Mouse (Mus musculus): ENCODE measurements around the gene Wiz. TPM values are rescaled to one million over a fixed set of nuclear protein-coding genes. Genes with fewer than 3 reads are reported as not detected.

Gene Wiz
- total and polyA plus RNA-seq, 3 experiments, result 1.2 to 25.4 (median 4.4) TPM

DNA sequence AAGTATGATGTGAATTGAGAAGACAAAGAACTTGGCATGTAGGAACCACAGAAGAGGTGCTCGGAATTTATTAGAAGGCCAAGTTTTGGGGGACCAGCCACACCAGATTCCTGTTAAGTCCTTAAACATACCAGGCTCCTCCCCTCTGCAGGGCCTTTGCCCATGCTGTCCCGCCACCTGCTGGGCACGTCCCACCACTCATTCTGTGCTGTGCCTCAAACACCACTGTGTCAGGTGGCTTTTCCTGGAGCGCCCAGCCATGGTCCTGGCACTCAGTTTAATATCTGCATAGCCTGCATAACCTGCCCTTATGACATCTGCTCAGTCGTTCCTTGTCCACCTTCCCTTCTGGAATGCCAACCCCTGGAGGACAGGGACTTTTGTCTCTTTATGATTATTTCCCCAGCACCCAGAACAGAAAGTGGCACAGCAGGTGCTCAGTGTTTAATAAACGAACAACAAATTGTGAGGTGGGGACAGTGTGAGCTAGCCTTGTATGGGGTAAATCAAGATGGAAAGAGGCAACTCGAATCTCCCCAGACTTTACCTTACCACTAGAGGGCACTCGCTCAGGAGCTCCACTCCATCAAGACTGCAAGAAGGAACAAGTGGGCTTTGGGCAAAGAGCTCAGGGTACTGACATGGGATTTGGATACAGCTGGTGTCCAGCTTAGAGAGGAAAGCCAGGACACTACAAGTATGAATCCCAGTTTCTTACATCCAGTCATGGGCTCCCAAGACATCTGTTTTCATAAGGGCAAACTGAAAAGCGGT is 2.4 kb downstream of the Wiz start:
- in situ Hi-C loops (cut with MboI; ENCODE audit: low pct_ligation_motif_present, low pct_unique_long_range_greater_than_20kb, low sequenced_read_pairs), result no loop called here
- Histone ChIP-seq H3K27ac (ENCODE audit: insufficient read depth, low read depth) (no peak overlapping the region), H3K79me2 (replicated peaks; ENCODE audit: control insufficient read depth, extremely low read depth, insufficient read depth, poor library complexity, severe bottlenecking) (no peaks in the 10 kb centered on the region), H3K4me2 (ENCODE audit: insufficient read depth, low read depth, poor library complexity, severe bottlenecking) (no peak overlapping the region), H3K4me1 (ENCODE audit: control insufficient read depth in 1 of 2, insufficient read depth in 2 of 2) (peaks cover 9 to 29% of the 10 kb centered on the region in 2 experiments), H3K4me3 (replicated peaks in 1 of 3; ENCODE audit: low read depth in 2 of 3, low read length in 2 of 3, poor library complexity in 1 of 3) (no peak overlapping the region), H3K27me3 (replicated peaks) (no peaks in the 10 kb centered on the region), H3K9ac (ENCODE audit: insufficient read depth, low read depth) (no peak overlapping the region), H3K9me3 (replicated peaks; ENCODE audit: low read length) (no peaks in the 10 kb centered on the region), H3K36me3 (replicated peaks in 1 of 2; ENCODE audit: control insufficient read depth in 1 of 2, insufficient read depth in 1 of 2, low read length in 1 of 2) (peaks cover 11 to 31% of the 10 kb centered on the region in 2 experiments)
- peak; percentile 62 for DNase-seq (ENCODE audit: extremely low read depth)
- dilution Hi-C loops (cut with MboI; ENCODE audit: extremely low pct_ligation_motif_present, extremely low pct_unique_long_range_greater_than_20kb, low sequenced_read_pairs), result no loop called here
- TF ChIP-seq RAD21 (IDR thresholded peaks at IDR 0.05; ENCODE audit: low read depth, low read length), result peak; percentile 48
- TF ChIP-seq GABPA (IDR thresholded peaks at IDR 0.05; ENCODE audit: insufficient replicate concordance, low read depth, low read length), result no peak
- TF ChIP-seq E2F4 (IDR thresholded peaks at IDR 0.05; ENCODE audit: insufficient replicate concordance, low read depth, low read length), result no peak
- TF ChIP-seq USF2 (conservative IDR thresholded peaks at IDR 0.05; ENCODE audit: low read depth, low read length), result no peak
- TF ChIP-seq RCOR1 (conservative IDR thresholded peaks at IDR 0.05; ENCODE audit: low read depth, low read length), result no peak
- no peak for TF ChIP-seq ZNF384 (IDR thresholded peaks at IDR 0.05; ENCODE audit: low read depth, low read length)
- no peak for TF ChIP-seq BHLHE40 (IDR thresholded peaks at IDR 0.05; ENCODE audit: low read depth, low read length)
- no peak for TF ChIP-seq TCF12 (IDR thresholded peaks at IDR 0.05; ENCODE audit: low read depth, low read length)
- TF ChIP-seq SMC3 (IDR thresholded peaks at IDR 0.05; ENCODE audit: low read depth, low read length), result peak; percentile 82
- no peak for TF ChIP-seq JUN (IDR thresholded peaks at IDR 0.05; ENCODE audit: insufficient read depth, low read depth, low read length)
- no peak for TF ChIP-seq NELFE (IDR thresholded peaks at IDR 0.05; ENCODE audit: low read depth, low read length)
- no peak for TF ChIP-seq NRF1 (IDR thresholded peaks at IDR 0.05; ENCODE audit: low read depth, low read length)
- TF ChIP-seq POLR2AphosphoS2 (IDR thresholded peaks at IDR 0.05; ENCODE audit: low read depth, low read length), result no peak
- TF ChIP-seq CHD2 (IDR thresholded peaks at IDR 0.05; ENCODE audit: low read length), result no peak
- TF ChIP-seq TBP (conservative IDR thresholded peaks at IDR 0.05; ENCODE audit: low read depth, low read length), result no peak
- TF ChIP-seq CTCF (conservative IDR thresholded peaks at IDR 0.05 in 1 of 2, IDR thresholded peaks at IDR 0.05 in 1 of 2; ENCODE audit: low read depth in 2 of 2, low read length in 2 of 2), result peak; percentile 67 to 80
- no peak for TF ChIP-seq ZKSCAN1 (IDR thresholded peaks at IDR 0.05; ENCODE audit: borderline replicate concordance, low read depth, low read length)
- TF ChIP-seq IRF4 (IDR thresholded peaks at IDR 0.05; ENCODE audit: low read depth, low read length), result no peak
- TF ChIP-seq ZMIZ1 (IDR thresholded peaks at IDR 0.05; ENCODE audit: low read depth, low read length), result no peak
- no peak for TF ChIP-seq MEF2A (IDR thresholded peaks at IDR 0.05; ENCODE audit: borderline replicate concordance, low read depth, low read length)

DNA sequence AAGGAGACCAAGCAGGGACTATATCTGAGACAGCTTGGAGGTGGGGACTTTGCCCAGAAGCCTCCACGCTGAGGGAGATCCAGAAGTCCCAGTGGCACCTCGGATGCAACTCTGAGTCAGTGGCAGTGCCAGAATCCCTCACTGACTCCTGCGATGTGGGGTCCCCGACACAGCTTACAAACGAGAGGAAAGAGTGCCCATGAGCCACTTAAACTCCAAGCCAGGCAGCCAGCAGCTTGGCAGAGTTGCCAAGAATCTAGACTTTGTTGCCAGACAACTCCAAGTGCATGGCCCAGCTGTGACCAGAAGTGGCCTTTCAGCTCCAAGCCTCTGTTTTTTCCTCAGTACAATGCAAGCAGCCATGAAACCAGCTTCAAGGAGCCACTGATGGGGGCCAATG is 5.6 kb downstream of the Wiz start:
- no peak for DNase-seq (ENCODE audit: extremely low read depth)
- no peak overlapping the region for H3K9ac ChIP-seq (ENCODE audit: insufficient read depth, low read depth)
- H3K4me2 ChIP-seq (ENCODE audit: insufficient read depth, low read depth, poor library complexity, severe bottlenecking), result no peak overlapping the region
- peaks cover 0 to 10% of the 10 kb centered on the region in 2 experiments for H3K36me3 ChIP-seq (replicated peaks in 1 of 2; ENCODE audit: control insufficient read depth in 1 of 2, insufficient read depth in 1 of 2, low read length in 1 of 2)
- H3K27ac ChIP-seq (ENCODE audit: insufficient read depth, low read depth), result no peak overlapping the region
- TF ChIP-seq CHD1 (IDR thresholded peaks at IDR 0.05; ENCODE audit: low read depth, low read length) (no peak), ZKSCAN1 (IDR thresholded peaks at IDR 0.05; ENCODE audit: borderline replicate concordance, low read depth, low read length) (no peak), USF1 (IDR thresholded peaks at IDR 0.05; ENCODE audit: low read depth, low read length) (no peak), RAD21 (IDR thresholded peaks at IDR 0.05; ENCODE audit: low read depth, low read length) (no peak), TCF12 (IDR thresholded peaks at IDR 0.05; ENCODE audit: low read depth, low read length) (no peak), MAFK (IDR thresholded peaks at IDR 0.05; ENCODE audit: insufficient replicate concordance, low read length) (no peak), ETS1 (conservative IDR thresholded peaks at IDR 0.05; ENCODE audit: low read depth, low read length) (no peak), MAX (IDR thresholded peaks at IDR 0.05; ENCODE audit: low read length) (no peak), ZC3H11A (IDR thresholded peaks at IDR 0.05; ENCODE audit: low read depth, low read length) (no peak), MEF2A (IDR thresholded peaks at IDR 0.05; ENCODE audit: borderline replicate concordance, low read depth, low read length) (no peak), RCOR1 (conservative IDR thresholded peaks at IDR 0.05; ENCODE audit: low read depth, low read length) (no peak), MAZ (IDR thresholded peaks at IDR 0.05; ENCODE audit: low read depth, low read length) (no peak), GABPA (IDR thresholded peaks at IDR 0.05; ENCODE audit: insufficient replicate concordance, low read depth, low read length) (no peak), EP300 (IDR thresholded peaks at IDR 0.05; ENCODE audit: low read length) (no peak), IRF4 (IDR thresholded peaks at IDR 0.05; ENCODE audit: low read depth, low read length) (no peak), NRF1 (IDR thresholded peaks at IDR 0.05; ENCODE audit: low read depth, low read length) (no peak), SIN3A (IDR thresholded peaks at IDR 0.05; ENCODE audit: low read length) (no peak), POLR2A (IDR thresholded peaks at IDR 0.05; ENCODE audit: low read depth, low read length) (no peak)
- H3K4me1 ChIP-seq (ENCODE audit: control insufficient read depth in 1 of 2, insufficient read depth in 2 of 2), result peaks cover 9 to 22% of the 10 kb centered on the region in 2 experiments
- no peaks in the 10 kb centered on the region for H3K27me3 ChIP-seq (replicated peaks)
- H3K4me3 ChIP-seq (replicated peaks in 1 of 3; ENCODE audit: low read depth in 2 of 3, low read length in 2 of 3, poor library complexity in 1 of 3), result no peak overlapping the region
- H3K9me3 ChIP-seq (replicated peaks; ENCODE audit: low read length), result no peaks in the 10 kb centered on the region
- in situ Hi-C loops (cut with MboI; ENCODE audit: low pct_ligation_motif_present, low pct_unique_long_range_greater_than_20kb, low sequenced_read_pairs), result no loop called here
- dilution Hi-C loops (cut with MboI; ENCODE audit: extremely low pct_ligation_motif_present, extremely low pct_unique_long_range_greater_than_20kb, low sequenced_read_pairs), result no loop called here
- no peaks in the 10 kb centered on the region for H3K79me2 ChIP-seq (replicated peaks; ENCODE audit: control insufficient read depth, extremely low read depth, insufficient read depth, poor library complexity, severe bottlenecking)

All from CH12.LX (cell line).